Mouse (Mus musculus) heart, embryonic 13.5 days (tissue): Measurements from ENCODE around the gene Sap30bp. TPM values are rescaled to one million over a fixed set of nuclear protein-coding genes. Genes with fewer than 3 reads are reported as not detected.
A peak's percentile ranks its signal among the peaks of the same experiment; 100 is the strongest.

Experiments
- ATAC-seq: fragments of 200-750 bp; cut with Nextera tagmentation; 2 replicates; pipeline ENCODE4 v1.8.0; 2017; ENCODE audit warnings: moderate TSS enrichment; ENCODE audit not compliant: insufficient number of reproducible peaks, low FRiP score, low TSS enrichment; ENCODE audit errors: extremely low read depth
- H3K27ac ChIP-seq: fragments of 300-500 bp; sonication (generic); replicated peaks from 2 replicates; pipeline ENCODE4 v1.5.1; 2015; ENCODE audit warnings: moderate library complexity, mild to moderate bottlenecking, inconsistent platforms
- H3K27me3 ChIP-seq: fragments of 300-500 bp; sonication (generic); replicated peaks from 2 replicates; pipeline ENCODE4 v1.6.1; 2015; ENCODE audit warnings: mild to moderate bottlenecking, inconsistent platforms
- H3K36me3 ChIP-seq: fragments of 300-500 bp; sonication (generic); 2 replicates; pipeline ENCODE4 v1.6.1; 2015; ENCODE audit warnings: mild to moderate bottlenecking, inconsistent platforms
- H3K4me1 ChIP-seq: fragments of 300-500 bp; sonication (generic); 2 replicates; pipeline ENCODE4 v1.6.1; 2015; ENCODE audit warnings: inconsistent platforms
- H3K4me2 ChIP-seq: fragments of 300-500 bp; sonication (generic); 2 replicates; pipeline ENCODE4 v1.6.1; 2015; ENCODE audit warnings: inconsistent platforms, mild to moderate bottlenecking, moderate library complexity
- H3K4me3 ChIP-seq: fragments of 300-500 bp; sonication (generic); 2 replicates; pipeline ENCODE4 v1.5.1; 2015; ENCODE audit warnings: moderate library complexity, mild to moderate bottlenecking, inconsistent platforms
- H3K9ac ChIP-seq: fragments of 300-500 bp; sonication (generic); 2 replicates; pipeline ENCODE4 v1.6.1; 2015; ENCODE audit warnings: inconsistent platforms, mild to moderate bottlenecking, moderate library complexity
- H3K9me3 ChIP-seq: fragments of 300-500 bp; sonication (generic); 2 replicates; pipeline ENCODE4 v1.6.1; 2016; ENCODE audit warnings: inconsistent platforms
- WGBS: fragments of 180-500 bp; shearing (Covaris S2); methylation state at CpG from one replicate; pipeline ENCODE4 v1.1.7; 2015; ENCODE audit warnings: mixed read lengths; 5-methylcytosine and 5-hydroxymethylcytosine counted together
- polyA plus RNA-seq: library from polyadenylated mRNA; unstranded; fragments of >200 nt; fragmentation: Nextera tagmentation; extraction: Ambion mirVana; gene quantifications from 2 replicates; pipeline ENCODE4 v1.2.1, GENCODE M21; 2015

Sap30bp gene
- polyA plus RNA-seq, 1 experiment from 2014 or later: 23.3 TPM

GRCm38 (mm10) chr11:115983291-115983690 is 50.2 kb downstream of the Sap30bp start:
- Histone ChIP-seq H3K9ac (no peak overlapping the region), H3K4me2 (no peak overlapping the region), H3K27ac (no peak overlapping the region), H3K4me3 (no peak overlapping the region), H3K9me3 (no peaks in the 10 kb centered on the region), H3K36me3 (no peaks in the 10 kb centered on the region), H3K27me3 (peaks cover 49% of the 10 kb centered on the region), H3K4me1 (no peaks in the 10 kb centered on the region)
- 76% methylated on average over 8 of the region's 8 CpGs for WGBS
- no peak for ATAC-seq

- H3K4me3 ChIP-seq: peak overlapping the region; percentile 37
- WGBS: 29% methylated on average over 15 of the region's 15 CpGs
- H3K36me3 ChIP-seq: no peaks in the 10 kb centered on the region
- no peaks in the 10 kb centered on the region; the same call in 1 of the 2 replicates for H3K4me1 ChIP-seq
- no peak overlapping the region for H3K27ac ChIP-seq
- H3K9me3 ChIP-seq: no peaks in the 10 kb centered on the region
- H3K4me2 ChIP-seq: peak overlapping the region; percentile 53
- H3K27me3 ChIP-seq: peaks cover 58% of the 10 kb centered on the region
- no peak for ATAC-seq
- H3K9ac ChIP-seq: peak overlapping the region; percentile 60; the same call in 1 of the 2 replicates
These were observed 56.6 kb downstream of the Sap30bp start for GRCm38 (mm10) chr11:115989686-115990085.

- Histone ChIP-seq H3K4me1 (no peaks in the 10 kb centered on the region; the same call in 1 of the 2 replicates), H3K4me2 (no peak overlapping the region), H3K9ac (no peak overlapping the region), H3K4me3 (no peak overlapping the region), H3K27me3 (peaks cover 53% of the 10 kb centered on the region), H3K36me3 (no peaks in the 10 kb centered on the region), H3K27ac (no peak overlapping the region), H3K9me3 (no peaks in the 10 kb centered on the region)
- WGBS: 58% methylated on average over 4 of the region's 4 CpGs
- no peak for ATAC-seq
These were observed 59.0 kb downstream of the Sap30bp start for GRCm38 (mm10) chr11:115992098-115992497.

- no peaks in the 10 kb centered on the region for H3K36me3 ChIP-seq
- no peak overlapping the region for H3K4me2 ChIP-seq
- no peak overlapping the region for H3K4me3 ChIP-seq
- ATAC-seq: no peak
- no peaks in the 10 kb centered on the region for H3K9me3 ChIP-seq
- WGBS: 83% methylated on average over 3 of the region's 3 CpGs
- no peak overlapping the region for H3K27ac ChIP-seq
- no peak overlapping the region for H3K9ac ChIP-seq
- H3K4me1 ChIP-seq: peaks cover 3% of the 10 kb centered on the region
- H3K27me3 ChIP-seq: peaks cover 42% of the 10 kb centered on the region
These were observed 62.2 kb downstream of the Sap30bp start for GRCm38 (mm10) chr11:115995256-115995655.

GRCm38 (mm10) chr11:115997047-115997446 is 64.0 kb downstream of the Sap30bp start:
- Histone ChIP-seq H3K9ac (no peak overlapping the region), H3K27me3 (peaks cover 45% of the 10 kb centered on the region), H3K9me3 (no peaks in the 10 kb centered on the region), H3K4me3 (no peak overlapping the region), H3K36me3 (no peaks in the 10 kb centered on the region), H3K4me2 (no peak overlapping the region), H3K27ac (no peak overlapping the region), H3K4me1 (peaks cover 3% of the 10 kb centered on the region)
- 65% methylated on average over 4 of the region's 4 CpGs for WGBS
- ATAC-seq: no peak

- 68% methylated on average over 5 of the region's 5 CpGs for WGBS
- Histone ChIP-seq H3K36me3 (no peaks in the 10 kb centered on the region), H3K27ac (no peak overlapping the region), H3K9me3 (no peaks in the 10 kb centered on the region), H3K27me3 (peaks cover 42% of the 10 kb centered on the region), H3K4me3 (no peak overlapping the region), H3K4me2 (no peak overlapping the region), H3K4me1 (peaks cover 3% of the 10 kb centered on the region), H3K9ac (no peak overlapping the region)
- ATAC-seq: no peak
These were observed 64.6 kb downstream of the Sap30bp start for GRCm38 (mm10) chr11:115997662-115998061.

- no peak overlapping the region for H3K4me3 ChIP-seq
- WGBS: 58% methylated on average over 7 of the region's 7 CpGs
- no peaks in the 10 kb centered on the region for H3K36me3 ChIP-seq
- no peak overlapping the region for H3K9ac ChIP-seq
- peaks cover 3% of the 10 kb centered on the region for H3K4me1 ChIP-seq
- H3K9me3 ChIP-seq: peaks cover 6% of the 10 kb centered on the region; the same call in 1 of the 2 replicates
- H3K27ac ChIP-seq: no peak overlapping the region
- H3K27me3 ChIP-seq: peaks cover 32% of the 10 kb centered on the region
- H3K4me2 ChIP-seq: no peak overlapping the region
- ATAC-seq: no peak
These were observed 65.9 kb downstream of the Sap30bp start for GRCm38 (mm10) chr11:115999027-115999426.

- no peak for ATAC-seq
- peak overlapping the region; percentile 31 for H3K4me2 ChIP-seq
These were observed 66.6 kb downstream of the Sap30bp start for GRCm38 (mm10) chr11:115999538-116000143.

GRCm38 (mm10) chr11:116000607-116001006 is 67.5 kb downstream of the Sap30bp start:
- peaks cover 29% of the 10 kb centered on the region for H3K27me3 ChIP-seq
- WGBS: 49% methylated on average over 10 of the region's 10 CpGs
- H3K27ac ChIP-seq: no peak overlapping the region
- H3K4me3 ChIP-seq: no peak overlapping the region
- H3K4me1 ChIP-seq: peaks cover 13% of the 10 kb centered on the region
- no peaks in the 10 kb centered on the region for H3K36me3 ChIP-seq
- H3K9ac ChIP-seq: no peak overlapping the region
- H3K9me3 ChIP-seq: peaks cover 6% of the 10 kb centered on the region; the same call in 1 of the 2 replicates
- no peak overlapping the region for H3K4me2 ChIP-seq
- ATAC-seq: no peak

More at GRCm38 (mm10) chr11:115999538-116000143, 66.6 kb downstream of the Sap30bp start:
- Histone ChIP-seq H3K27me3 (peaks cover 29% of the 10 kb centered on the region), H3K27ac (no peak overlapping the region), H3K4me3 (no peak overlapping the region), H3K9ac (peak overlapping the region; percentile 33; the same call in 1 of the 2 replicates), H3K36me3 (no peaks in the 10 kb centered on the region), H3K9me3 (peaks cover 6% of the 10 kb centered on the region; the same call in 1 of the 2 replicates), H3K4me1 (peaks cover 6% of the 10 kb centered on the region)
- WGBS: 12% methylated on average over 14 of the region's 14 CpGs

- whole genome bisulfite sequencing: 59% methylated on average over 6 of the region's 6 CpGs
- H3K27ac ChIP-seq: no peak overlapping the region
- H3K36me3 ChIP-seq: 0 out of 2 replicates have a peak, but pooled peaks cover 5% of the 10 kb centered on the region
- H3K4me1 ChIP-seq: peaks cover 17% of the 10 kb centered on the region
- no peak overlapping the region for H3K9ac ChIP-seq
- peaks cover 6% of the 10 kb centered on the region; the same call in 1 of the 2 replicates for H3K9me3 ChIP-seq
- no peak overlapping the region for H3K4me2 ChIP-seq
- no peak for ATAC-seq
- no peak overlapping the region for H3K4me3 ChIP-seq
- H3K27me3 ChIP-seq: peaks cover 29% of the 10 kb centered on the region
These were observed 68.6 kb downstream of the Sap30bp start for GRCm38 (mm10) chr11:116001725-116002124.

- peaks cover 6% of the 10 kb centered on the region; the same call in 1 of the 2 replicates for H3K9me3 ChIP-seq
- ATAC-seq: no peak
- 78% methylated on average over 3 of the region's 3 CpGs for WGBS
- no peak overlapping the region for H3K4me3 ChIP-seq
- H3K27me3 ChIP-seq: peaks cover 26% of the 10 kb centered on the region
- H3K27ac ChIP-seq: no peak overlapping the region
- H3K36me3 ChIP-seq: peaks cover 15% of the 10 kb centered on the region
- no peak overlapping the region for H3K4me2 ChIP-seq
- H3K4me1 ChIP-seq: peaks cover 17% of the 10 kb centered on the region
- H3K9ac ChIP-seq: no peak overlapping the region
These were observed 69.8 kb downstream of the Sap30bp start for GRCm38 (mm10) chr11:116002894-116003293.
